Mouse (Mus musculus) ovary, postnatal 14 days (tissue): ENCODE results near the gene Tes.
A peak's percentile ranks its signal among the peaks of the same experiment; 100 is the strongest.
"Not testable (repeated sequence)": the region's sequence is repeated elsewhere in the genome, so short reads cannot be mapped to it uniquely, and the experiment has no call there.

Experiments used
- DNase-seq: peaks from one replicate; pipeline ENCODE4 v3.0.0; 2022; ENCODE audit warnings: low spot score

Tes gene

DNA sequence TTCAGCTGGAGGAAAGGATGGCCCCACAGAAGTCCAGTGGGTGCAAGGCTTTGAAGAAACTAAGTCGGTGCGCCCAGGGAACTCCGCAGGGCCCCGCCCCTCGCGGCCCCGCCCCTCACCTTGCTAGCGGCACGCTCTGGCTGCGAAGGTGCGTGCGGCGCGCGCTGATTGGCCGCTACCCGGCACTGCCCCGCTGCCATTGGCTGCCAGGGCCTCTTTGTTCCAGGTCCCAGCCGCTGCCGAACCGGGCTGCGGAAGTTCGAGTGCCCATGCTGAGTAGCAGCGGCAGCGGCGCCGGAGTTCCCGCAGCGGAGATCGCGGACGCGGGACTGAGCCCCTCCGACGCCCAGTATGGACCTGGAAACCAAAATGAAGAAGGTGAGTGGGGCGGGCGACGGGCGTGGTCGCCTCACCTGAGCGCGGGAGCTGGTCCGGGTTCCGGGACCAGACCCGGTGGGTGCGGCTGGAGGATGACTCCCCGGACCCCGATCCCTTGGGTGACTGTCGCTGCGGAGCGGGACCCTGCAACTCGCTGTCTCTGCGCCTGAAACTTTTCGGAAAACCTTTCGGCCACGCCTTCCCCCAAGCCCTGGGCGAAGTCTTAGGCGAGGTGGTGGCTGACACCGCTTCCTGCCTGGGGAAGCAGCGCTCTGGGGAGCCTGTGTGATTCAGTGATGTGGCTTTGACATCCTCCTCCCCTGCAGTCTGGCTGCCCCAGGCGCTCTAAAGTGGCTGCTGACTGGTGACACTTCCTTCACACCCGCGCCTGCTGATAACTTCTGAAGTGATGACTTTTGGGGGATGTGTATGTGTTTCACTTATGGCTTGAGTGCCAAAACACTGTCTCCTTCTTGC lies at the start of gene Tes:
Tes (plus strand) TSS at position 214 of the 855 bp plus-strand sequence.
- DNase-seq = peak; percentile 47

DNA sequence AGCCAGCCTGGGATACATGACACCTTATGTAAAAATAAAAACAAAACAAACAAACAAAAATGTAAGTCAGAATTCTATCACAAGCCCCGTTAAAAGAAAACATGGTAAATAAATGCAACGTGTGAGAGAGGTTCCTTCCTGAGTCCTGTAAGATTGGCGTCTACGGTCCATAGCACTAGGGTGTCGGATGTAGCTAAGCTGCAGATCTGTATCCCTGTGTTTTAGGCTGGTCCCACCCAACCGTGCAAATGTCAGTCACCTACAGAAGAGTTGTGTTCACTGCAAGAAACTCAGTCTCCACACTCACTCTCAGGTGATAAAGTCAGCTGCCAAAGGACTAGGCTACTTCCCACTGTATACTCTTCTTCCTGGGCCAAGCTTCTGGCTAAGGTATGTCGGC lies 39.1 kb upstream of the Tes start:
- DNase-seq = no peak

DNA sequence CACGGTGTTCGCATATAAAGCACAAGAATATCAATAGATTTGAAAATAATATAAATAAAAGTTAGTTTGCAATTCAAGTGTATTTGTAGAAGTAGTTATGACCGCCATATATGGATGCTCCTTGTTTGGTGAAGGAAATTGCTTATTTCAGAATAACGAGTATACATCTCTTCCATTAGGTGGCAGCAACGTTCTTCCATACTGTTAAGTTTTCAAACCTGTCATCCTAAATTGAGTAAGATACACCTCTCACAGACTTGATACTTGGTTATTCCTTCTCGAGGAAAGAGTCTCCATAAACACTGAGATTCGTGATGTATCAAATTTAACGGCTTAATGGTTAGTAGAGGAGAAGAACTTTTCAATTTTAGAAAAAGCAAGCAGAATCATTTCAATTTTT lies 37.4 kb upstream of the Tes start:
- DNase-seq = peak; percentile 20

DNA sequence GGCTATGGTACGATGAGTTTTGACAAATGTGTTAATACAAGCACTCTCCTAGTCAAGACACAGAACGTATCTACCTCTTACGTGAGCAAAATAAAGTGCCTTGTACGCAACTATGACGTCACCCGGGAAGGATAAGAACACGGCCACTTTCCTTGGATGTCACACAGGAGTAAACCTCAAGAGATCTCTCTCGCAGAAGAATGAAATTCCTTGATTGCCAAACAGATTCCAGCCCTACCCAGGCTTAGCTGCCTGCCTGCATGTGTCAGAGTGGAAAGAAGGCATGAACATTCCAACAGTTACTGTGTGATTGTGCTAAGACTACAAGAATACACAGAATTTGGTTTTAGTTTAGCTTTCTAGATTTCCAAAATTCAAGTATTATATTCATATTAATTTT lies 36.1 kb upstream of the Tes start:
- no peak for DNase-seq

DNA sequence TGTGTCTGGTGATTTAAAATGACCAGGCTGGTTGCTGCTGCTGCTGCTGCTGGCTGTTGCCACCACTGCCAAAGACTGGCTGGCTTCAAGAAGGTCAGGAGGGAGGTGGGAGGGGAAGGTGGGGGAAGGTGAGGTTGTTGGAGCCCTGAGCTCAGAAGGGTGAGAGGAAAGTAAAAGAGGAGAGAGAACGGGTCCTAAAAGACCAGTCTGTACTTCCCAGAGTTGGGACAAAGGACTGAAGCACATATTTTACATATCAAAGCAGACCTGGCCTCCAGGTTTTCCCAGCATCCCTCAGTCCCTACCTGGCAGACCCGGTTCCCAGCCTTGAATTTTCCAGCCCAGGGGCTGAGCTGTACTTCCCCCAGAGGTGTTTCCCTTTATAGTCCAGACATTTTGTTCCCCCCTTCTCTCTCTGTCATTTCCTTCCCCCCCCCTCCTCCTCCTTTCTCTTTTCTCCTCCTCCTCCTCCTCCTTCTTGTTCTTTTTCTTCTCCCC lies 32.7 kb upstream of the Tes start:
- DNase-seq = no peak

DNA sequence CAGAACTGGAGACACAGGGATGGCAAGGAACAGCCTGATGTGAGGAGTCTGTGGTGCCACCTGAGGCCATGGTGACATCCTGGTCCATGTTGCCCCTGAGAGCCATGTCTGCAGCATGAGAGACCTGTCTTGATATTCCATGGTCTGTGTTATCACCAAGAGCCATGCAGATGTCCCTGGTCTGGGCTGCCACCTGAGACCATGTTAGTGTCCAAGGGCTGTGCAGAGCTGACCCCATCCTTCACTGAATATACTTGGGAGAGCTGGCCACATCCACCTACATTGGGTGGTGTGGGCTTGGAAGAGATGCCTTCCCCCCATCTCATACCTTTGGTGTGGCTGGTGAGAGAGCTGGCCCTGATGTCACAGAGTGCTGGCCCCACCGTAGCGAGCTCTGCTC lies 30.9 kb upstream of the Tes start:
- no peak for DNase-seq

DNA sequence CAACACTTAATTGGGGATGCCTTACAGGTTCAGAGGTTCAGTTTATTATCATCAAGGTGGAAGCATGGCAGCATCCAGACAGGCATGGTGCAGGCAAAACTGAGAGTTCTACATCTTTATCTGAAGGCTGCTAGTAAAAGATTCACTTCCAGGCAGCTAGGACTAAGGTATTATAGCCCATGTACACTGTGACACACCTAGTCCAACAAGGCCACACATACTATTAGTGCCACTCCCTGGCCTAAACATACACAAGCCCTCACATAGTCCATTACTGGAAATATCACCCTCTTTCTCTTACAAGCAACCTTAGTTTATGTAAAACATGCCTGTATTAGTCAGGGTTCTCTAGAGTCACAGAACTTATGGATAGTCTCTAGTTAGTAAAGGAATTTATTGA lies 29.7 kb upstream of the Tes start:
- no peak for DNase-seq

DNA sequence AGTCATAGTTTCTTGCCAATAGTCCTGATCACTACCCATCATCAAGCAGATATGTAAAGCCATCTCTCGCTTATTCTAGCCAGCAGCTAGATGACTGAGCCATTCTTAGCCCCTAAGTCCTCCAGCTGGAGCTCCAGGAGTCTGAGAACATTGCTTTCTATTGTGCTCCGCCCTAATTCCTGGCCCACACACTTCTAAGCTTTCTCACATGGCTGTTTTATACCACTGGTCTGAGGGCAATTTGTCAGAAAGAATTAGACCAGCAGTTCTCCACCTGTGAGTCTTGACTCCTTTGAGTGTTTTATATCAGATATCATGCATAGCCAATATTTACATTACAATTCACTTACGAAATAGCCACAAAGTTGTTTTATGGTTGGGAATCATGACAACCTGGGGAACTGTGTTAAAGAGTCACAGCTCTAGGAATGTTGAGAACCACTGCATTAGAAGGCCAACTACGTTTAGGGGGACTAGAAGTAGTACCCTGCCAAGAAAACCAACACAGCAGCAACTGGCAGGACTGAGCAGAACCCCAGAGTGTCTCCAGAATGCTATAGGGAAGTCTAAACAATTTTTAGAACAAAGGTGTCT lies 13.4 kb upstream of the Tes start:
- no peak for DNase-seq

DNA sequence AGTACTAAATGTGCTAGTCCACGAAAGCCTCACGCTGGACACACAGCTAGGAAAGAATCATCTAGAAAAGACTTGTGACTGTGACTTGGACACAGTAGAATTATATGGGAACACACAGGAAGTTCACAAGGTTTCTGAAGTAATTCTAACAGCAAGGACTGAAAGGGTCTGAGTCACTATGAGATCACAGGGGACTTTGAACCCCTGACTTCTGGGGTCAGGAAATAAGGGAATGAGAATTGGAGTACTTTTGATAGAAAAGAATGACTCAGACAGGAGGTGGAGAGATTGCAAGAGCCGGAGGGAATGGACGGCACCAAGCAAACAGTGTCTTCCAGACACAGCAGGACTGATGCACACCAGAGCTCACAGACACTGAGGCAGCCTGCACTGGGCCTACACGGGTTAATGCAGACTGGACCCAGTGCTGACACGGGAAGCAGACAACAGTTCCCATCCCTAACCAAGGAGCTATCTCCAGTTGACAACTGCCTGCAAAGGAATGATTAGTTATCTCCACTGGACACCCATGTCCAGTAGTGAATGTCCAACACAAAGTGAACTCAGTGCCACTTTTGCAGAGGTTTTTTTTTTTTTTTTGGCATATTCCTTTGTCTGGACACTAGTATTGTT lies 11.8 kb upstream of the Tes start:
- DNase-seq = no peak

DNA sequence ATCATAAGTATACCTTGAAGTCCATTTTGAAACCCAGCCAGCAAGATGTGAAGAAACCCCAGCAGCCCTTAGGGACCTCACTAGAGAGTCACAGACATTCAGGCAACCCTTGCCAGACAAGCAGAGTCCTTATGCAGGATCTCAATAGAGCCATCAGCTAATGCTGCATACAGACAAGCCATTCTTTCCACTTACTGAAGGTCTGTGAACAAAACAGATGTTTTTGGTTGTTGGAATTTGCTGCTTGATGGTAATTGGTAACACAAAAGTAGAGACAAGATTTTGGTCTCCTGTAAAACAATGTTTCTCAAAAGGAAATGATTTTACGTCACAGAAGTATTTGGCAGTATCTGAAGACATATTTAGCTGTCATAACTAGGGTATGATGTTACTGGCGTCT lies 10.2 kb upstream of the Tes start:
- no peak for DNase-seq

DNA sequence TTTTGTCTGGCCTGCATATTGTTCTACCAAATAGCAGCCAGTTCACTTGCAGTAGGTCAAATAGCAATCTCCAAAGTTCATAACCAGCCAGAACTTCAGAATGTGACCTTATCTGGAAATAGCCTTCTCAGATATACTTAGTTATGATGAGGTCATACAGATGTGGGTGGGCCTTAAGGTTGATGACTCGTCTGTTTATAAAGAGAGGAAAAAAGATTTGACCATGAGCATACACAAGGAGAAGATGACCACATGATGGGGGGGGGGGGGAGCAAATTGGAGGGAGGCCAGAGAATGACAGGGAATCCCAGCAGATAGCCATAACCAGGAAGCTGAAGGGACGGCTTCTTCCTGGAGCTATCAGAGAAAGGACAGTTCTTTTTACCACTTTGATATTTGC lies 9.3 kb upstream of the Tes start:
- no peak for DNase-seq

DNA sequence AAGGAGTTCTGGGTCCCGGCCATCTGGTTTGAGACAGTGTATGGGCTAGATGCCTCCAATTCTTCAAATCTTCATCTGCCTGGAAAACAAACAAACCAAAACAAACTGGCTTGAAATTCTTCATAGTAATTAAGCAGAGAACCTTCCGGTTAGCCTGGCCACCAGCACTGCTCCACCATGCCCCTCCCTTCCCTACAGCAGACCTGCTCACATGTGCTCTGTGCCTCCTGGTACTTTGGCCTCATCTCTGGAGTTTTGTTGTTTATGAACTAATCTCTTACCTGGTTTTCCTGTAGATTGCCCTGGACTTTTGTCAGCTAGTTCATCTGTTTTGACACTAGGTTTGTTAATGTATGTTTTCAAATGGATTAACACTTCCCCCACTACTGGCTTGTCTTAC lies 5.4 kb upstream of the Tes start:
- no peak for DNase-seq

DNA sequence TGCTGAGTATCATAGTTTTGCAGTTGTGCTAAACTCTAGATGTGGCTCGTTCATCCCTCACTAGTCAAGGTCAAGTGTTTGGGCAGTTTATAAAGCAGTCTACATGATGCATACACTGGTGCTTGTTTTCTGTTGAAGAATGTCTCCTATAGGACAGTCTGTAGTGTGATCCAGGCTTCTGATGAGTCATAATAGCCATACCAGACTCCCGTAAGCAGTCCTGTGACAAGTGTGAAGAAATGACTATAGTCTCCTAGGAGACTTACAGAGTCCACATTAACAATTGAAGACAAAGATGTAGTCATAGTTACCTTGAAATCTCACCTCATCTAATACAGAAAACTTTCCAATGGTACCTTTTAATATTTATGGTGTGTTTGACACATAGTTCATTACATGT lies 4.8 kb upstream of the Tes start:
- no peak for DNase-seq

DNA sequence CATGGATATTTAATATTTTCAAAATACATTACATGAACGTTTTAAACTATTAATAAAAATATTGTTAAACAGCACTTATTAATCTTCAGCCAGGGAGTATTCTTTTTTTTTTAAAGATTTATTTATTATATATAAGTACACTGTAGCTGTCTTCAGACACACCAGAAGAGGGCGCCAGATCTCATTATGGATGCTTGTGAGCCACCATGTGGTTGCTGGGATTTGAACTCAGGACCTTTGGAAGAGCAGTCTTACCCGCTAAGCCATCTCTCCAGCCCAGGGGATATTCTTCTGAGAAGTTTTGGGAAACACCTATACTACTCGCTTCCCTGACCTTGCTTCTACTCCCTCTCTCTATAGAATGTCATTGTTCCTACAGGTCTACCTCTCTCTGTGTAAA lies 3.1 kb upstream of the Tes start:
- DNase-seq = not testable (repeated sequence)

DNA sequence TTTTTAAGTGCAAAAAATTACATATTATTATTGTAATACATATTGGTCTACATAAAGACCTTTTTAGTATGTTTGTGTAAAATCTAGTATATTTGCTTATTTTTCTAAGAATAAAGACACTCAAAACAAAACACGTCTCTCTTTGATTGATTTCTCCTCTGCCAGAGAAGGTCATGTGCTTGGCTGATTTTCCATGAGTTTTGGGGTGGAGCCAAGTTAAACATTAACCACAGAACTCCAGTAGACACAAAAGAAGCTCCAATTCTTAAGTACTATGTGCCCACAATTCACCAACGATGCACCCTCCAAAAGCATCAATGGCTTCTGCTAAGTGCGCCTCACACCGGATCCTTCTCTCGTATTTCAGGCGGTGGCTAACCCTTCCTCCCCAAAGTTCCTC lies 2.6 kb upstream of the Tes start:
- no peak for DNase-seq

DNA sequence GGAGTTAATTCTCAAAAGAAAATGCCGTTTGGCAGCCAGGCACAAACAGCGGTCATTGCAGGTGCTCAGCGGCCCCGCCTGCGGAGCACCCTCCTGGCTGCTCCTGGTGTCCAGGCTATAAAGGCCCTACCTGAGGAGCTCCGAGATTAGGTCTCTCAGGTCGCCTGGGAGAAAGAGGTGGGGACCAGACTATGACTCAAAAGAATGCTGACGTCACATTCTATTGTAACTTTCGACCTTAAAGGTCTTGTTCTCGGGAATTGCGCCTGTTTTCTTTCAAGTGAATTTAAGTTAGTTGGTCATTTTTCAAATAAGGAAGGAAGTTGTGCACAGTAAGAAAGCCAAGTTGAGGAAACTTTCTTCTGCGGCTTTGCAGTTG lies 831 bp downstream of the Tes start:
- no peak for DNase-seq

DNA sequence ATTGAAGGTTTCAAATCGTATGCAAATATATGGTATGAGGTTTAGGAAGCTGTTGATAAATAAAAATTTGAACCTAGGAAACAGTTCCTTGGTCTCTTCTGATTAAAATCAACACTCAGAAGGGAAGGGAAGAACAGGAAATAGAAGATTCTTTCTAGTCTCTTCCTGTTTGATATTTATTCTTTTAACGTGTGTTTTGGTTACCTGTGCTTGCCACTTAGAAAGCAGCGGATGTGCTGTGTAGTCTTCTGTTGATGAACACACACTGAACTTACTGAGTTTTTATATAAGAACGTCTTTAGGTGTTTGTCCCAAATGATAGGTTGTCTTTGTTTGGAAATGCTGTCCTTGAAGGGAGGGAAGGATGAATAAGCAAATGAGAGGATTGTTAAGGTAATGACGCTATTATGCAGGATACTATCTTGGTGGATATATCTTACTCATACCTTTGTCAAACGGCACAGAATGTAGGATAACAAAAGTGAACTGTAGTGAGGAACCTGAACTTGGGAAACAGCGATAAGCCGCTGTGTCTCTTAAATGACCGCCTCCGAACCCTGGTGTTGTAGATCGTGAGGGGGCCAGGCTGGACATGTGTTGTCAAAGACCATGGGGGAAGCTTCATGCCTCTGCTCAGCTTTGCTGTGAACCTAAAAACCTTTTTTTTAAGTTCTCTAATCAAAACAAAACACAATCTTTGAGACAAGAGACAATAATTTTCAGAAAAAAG lies 1.4 kb downstream of the Tes start:
- DNase-seq = no peak

DNA sequence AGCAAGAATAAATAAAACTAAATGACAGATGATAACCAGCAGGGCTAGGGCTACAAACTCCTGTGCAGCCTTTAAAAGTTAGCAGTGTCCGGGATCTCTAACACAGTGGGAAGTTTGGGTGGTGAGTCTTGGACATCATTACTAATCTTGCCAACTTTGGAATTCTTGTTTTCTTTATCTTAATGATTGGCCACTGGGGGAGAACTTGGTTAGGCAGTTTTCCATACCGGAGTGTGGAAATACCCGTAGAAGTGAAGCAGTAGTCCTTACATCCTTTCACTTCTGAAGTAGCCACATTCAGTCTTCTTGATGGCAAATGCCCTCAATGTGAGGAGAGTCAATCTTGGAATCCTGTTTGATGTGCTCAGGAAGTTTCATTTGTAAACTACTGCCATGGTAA lies 7.0 kb downstream of the Tes start:
- no peak for DNase-seq

DNA sequence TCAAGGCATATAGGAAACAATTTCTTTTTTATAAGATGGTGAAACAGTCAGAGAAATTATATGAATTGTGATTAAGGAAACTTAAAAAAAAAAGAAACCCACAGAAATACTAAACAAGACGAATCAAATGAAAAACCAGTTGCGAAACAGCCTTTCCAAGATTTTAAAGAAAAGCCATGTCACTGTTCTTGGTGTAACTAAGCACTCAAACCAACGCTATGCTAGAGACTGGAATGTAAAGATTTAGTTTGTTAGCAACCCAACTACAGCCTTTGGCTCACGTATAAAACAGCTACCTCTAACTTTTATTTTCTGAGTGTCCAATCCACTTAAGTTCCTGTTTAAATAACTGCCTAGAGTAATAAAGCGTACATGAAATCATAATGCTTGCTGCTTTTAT lies 7.4 kb downstream of the Tes start:
- no peak for DNase-seq

DNA sequence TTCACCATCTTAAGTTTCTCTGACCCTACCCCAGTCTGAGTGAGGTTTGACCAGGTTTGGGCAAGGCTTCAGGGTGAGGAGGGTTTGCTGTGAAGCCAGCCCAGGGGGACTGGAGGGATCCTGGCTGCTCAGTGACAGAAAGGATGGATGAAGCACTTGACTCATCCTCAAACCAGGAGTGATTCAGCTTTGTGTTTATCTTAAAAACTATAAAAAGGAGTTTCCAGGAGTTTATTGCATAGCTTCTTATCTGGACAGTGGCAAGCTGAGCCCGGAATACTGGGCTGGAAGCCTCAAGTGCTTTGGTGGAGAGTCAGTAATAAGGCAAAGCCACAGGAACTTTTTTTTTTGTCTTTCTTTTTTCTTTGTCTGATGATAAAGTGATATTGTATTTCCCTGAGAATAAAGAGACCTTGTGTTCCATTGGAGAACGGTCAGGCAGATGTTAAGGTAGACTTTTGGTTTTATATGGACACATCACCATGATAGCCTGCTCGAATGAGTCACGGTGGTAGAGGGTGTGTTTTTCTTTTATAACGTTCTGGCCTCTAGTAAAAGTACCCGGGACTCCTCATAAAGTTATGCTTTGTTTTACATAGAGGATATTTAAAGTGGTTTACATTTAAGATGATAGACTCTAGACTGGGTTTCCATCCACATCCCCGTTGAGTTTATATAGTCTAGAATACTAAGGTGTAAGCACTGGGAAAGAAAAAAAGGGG lies 8.0 kb downstream of the Tes start:
- DNase-seq = no peak

DNA sequence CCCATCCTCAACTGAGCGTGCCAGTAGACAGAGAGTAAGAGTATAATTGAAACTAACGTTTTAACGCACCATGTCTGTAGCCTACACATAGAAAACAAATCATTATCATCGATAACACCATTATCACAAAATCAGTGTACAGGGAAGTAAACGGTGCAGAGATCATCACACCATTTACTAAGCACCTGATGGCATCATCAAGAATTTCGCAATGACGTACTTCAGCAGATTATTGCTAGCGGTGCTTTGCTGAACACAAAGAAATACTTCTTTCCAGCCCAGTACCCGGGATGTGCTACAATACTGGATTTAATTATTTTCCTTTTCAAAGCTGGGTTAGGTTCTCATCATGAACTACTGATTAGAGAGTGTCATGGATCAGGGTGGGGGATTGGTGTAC lies 12.3 kb downstream of the Tes start:
- no peak for DNase-seq

DNA sequence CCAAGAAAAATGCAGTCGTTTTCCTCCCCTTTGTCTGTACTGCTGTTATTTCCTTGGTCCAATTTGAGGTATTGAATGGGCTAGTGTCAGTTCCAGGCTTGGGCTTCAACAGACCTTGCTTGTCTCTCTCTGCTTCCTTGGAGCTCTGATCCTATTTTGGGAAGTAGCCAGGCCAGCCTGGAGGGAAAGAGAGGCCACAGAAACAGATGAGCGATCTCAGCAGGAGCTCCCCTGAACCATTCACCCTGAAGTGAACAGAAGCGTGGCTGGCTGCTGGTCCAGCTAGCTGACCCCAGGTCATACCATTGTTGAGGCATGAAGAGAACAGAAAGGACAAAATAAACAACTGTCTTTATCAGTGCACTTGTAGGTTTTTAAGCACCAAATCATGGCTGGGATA lies 12.8 kb downstream of the Tes start:
- DNase-seq = no peak
